Mouse (Mus musculus) heart, adult 2 months (tissue): Measurements from ENCODE around the gene Pacsin2. TPM values are rescaled to one million over a fixed set of nuclear protein-coding genes. Genes with fewer than 3 reads are reported as not detected.

ENCODE experiments used
- DNase-seq, 2 experiments: peaks; one replicate each; pipeline ENCODE4 v3.0.0; 2021
- H3K27ac ChIP-seq: fragments of 200-600 bp; 2 replicates; pipeline ENCODE4 v1.8.1; 2022
- H3K27me3 ChIP-seq: fragments of 200-500 bp; 2 replicates; pipeline ENCODE4 v1.6.1; 2012; ENCODE audit warnings: mild to moderate bottlenecking, low read length, inconsistent platforms, mixed read lengths; ENCODE audit not compliant: control insufficient read depth, insufficient read depth
- H3K36me3 ChIP-seq: fragments of 200-500 bp; 2 replicates; pipeline ENCODE4 v1.6.1; 2012; ENCODE audit warnings: low read length, inconsistent platforms; ENCODE audit not compliant: control insufficient read depth, insufficient read depth
- H3K4me1 ChIP-seq: fragments of 200-500 bp; 2 replicates; pipeline ENCODE4 v1.6.1; 2011; ENCODE audit warnings: low read length; ENCODE audit not compliant: control insufficient read depth, insufficient read depth
- H3K4me3 ChIP-seq: fragments of 200-600 bp; 2 replicates; pipeline ENCODE4 v1.8.1; 2022
- H3K79me2 ChIP-seq: fragments of 200-500 bp; replicated peaks from 2 replicates; pipeline ENCODE4 v1.6.1; 2012; ENCODE audit warnings: mild to moderate bottlenecking, inconsistent platforms, low read length, moderate library complexity, mixed read lengths; ENCODE audit not compliant: control insufficient read depth, insufficient read depth
- H3K9ac ChIP-seq: fragments of 200-500 bp; 2 replicates; pipeline ENCODE4 v1.6.1; 2012; ENCODE audit warnings: low read depth, mild to moderate bottlenecking, control low read depth, inconsistent platforms, low read length, mixed read lengths
- CTCF ChIP-seq: fragments of 200-600 bp; IDR thresholded peaks from 2 replicates; pipeline ENCODE4 v1.8.1; 2022; ENCODE audit warnings: antibody characterized with exemption, mild to moderate bottlenecking, moderate library complexity
- EP300 ChIP-seq: fragments of 200-500 bp; IDR thresholded peaks from 2 replicates; pipeline ENCODE4 v1.6.1; 2011; ENCODE audit warnings: low read depth, low read length, control low read depth; ENCODE audit not compliant: insufficient read depth
- POLR2A ChIP-seq: fragments of 200-500 bp; IDR thresholded peaks from 2 replicates; pipeline ENCODE4 v1.6.1; 2011; ENCODE audit warnings: mild to moderate bottlenecking, low read depth, low read length, control low read depth; ENCODE audit not compliant: insufficient read depth
- WGBS: fragments of 180-500 bp; shearing (Covaris S2); methylation state at CpG from one replicate; pipeline ENCODE4 v1.1.7; 2018; 5-methylcytosine and 5-hydroxymethylcytosine counted together
- intact Hi-C: fragments of 180-260 bp; cut with DNase I; formaldehyde crosslinking; loops from one replicate; pipeline ENCODE4 v1.15.1; 2025
- polyA plus RNA-seq: library from polyadenylated mRNA; depleted of rRNA; stranded (reverse); fragments of >200 nt; gene quantifications from 2 replicates; pipeline ENCODE4 v1.2.3, GENCODE M21; 2012
- total RNA-seq, 2 experiments: library from RNA; stranded (reverse); gene quantifications; 2 replicates each; pipeline ENCODE4 v1.2.3; 2021

The Pacsin2 gene
- total and polyA plus RNA-seq, 3 experiments, result 111 to 246 (median 200) TPM

DNA sequence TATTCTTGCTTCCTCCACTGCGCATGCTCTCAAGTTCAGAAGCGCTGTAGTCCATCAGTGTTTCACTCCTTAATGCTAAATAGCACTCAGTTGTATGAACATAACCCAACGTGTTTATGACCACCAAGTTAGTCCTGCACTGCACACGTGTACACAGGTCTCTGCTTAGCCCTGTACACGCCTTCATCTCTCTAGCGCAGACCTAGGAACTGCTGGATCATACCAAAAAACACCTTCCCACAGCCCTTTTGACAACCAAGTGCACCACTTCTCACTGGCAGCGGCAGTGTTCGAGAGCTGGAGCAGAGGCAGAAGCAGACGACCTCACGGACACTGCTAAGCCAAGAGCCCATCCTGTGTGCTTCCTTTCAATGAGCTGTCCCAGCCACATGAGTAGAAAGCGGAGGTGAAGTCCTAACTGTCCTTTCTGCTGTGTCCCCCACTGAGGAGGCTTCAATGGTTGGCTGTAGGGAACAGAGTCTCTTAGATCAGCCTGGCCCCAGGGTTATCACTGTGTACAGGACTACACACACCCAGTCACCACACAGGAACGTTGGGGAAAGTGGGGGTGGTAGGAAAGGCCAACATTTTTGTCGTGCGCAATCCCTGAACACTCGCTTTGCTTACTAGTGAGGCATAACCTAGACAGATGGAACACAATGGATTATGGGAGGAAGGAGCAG is 42.0 kb downstream of the Pacsin2 start:
- Histone ChIP-seq H3K4me1 (peaks cover 52% of the 10 kb centered on the region), H3K4me3 (no peak overlapping the region), H3K9ac (no peak overlapping the region), H3K79me2 (no peaks in the 10 kb centered on the region; the same call in none of the 2 replicates), H3K27ac (peak overlapping the region; percentile 78), H3K36me3 (peaks cover 32% of the 10 kb centered on the region), H3K27me3 (no peaks in the 10 kb centered on the region)
- TF ChIP-seq EP300, result no peak
- peak; percentile 35; the same call in 1 of the 2 replicates for TF ChIP-seq POLR2A
- TF ChIP-seq CTCF, result no peak
- WGBS, result 37% methylated on average over 15 of the region's 15 CpGs
- no peak for DNase-seq
- intact Hi-C loops, result no loop called here

DNA sequence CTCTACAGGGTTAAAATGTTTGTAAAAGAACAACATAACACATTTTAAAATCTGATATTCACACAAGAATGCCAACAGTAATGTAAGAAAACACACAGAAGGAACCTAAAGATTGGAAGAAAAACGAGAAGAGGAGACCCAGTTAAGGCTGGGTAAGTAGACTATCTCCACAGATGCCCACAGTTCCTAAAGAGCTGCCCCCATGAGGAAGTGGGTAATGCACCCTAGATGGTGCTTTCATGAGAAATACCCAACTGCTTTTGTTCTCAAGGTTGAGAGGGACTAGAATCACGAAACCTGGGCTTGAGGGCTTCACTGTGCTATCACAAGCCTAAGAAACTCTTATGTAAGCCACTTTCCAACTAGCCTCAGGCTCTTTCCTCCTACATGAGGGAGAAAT is 44.8 kb downstream of the Pacsin2 start:
- Histone ChIP-seq H3K27ac (peak overlapping the region; percentile 61), H3K9ac (no peak overlapping the region), H3K4me3 (no peak overlapping the region), H3K27me3 (no peaks in the 10 kb centered on the region), H3K79me2 (peaks cover 3% of the 10 kb centered on the region), H3K36me3 (peaks cover 26% of the 10 kb centered on the region), H3K4me1 (peaks cover 40% of the 10 kb centered on the region)
- 62% methylated on average over 2 of the region's 2 CpGs for WGBS
- no peak for DNase-seq
- TF ChIP-seq EP300 (no peak), POLR2A (no peak), CTCF (no peak)
- intact Hi-C loops, result loop anchor here (10.0 kb wide), 1 partner anchor 55 kb away; no protein-coding TSS in a partner anchor

DNA sequence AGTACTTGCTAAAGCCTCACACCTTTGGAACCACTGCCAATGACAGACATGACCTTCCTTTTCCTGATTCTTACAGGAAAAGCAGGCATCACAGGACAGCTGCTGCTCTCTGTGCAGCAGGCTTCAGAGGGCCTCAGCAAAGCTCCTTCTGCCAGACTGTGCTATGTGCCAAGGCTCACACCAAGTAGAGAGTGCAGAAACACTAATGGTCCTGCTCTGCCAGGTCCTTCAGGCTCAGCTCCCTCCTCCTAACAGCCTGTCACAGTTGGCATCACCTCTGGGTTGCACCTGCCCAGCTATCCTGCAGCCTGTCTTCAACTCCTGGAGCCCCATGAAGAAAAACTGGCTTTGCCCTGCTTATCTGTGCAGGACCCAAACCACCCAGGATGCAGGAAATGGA is 45.7 kb downstream of the Pacsin2 start:
- H3K27me3 ChIP-seq, result no peaks in the 10 kb centered on the region
- H3K79me2 ChIP-seq, result peaks cover 3% of the 10 kb centered on the region
- peak overlapping the region; percentile 61 for H3K27ac ChIP-seq
- no peak for TF ChIP-seq POLR2A
- TF ChIP-seq EP300, result no peak
- no peak for TF ChIP-seq CTCF
- H3K36me3 ChIP-seq, result peaks cover 22% of the 10 kb centered on the region
- no peak overlapping the region for H3K4me3 ChIP-seq
- intact Hi-C loops, result loop anchor here (10.0 kb wide), 1 partner anchor 56 kb away; no protein-coding TSS in a partner anchor
- H3K9ac ChIP-seq, result no peak overlapping the region
- peaks cover 37% of the 10 kb centered on the region for H3K4me1 ChIP-seq
- peak in 1 of 2 experiments; percentile 58 for DNase-seq

DNA sequence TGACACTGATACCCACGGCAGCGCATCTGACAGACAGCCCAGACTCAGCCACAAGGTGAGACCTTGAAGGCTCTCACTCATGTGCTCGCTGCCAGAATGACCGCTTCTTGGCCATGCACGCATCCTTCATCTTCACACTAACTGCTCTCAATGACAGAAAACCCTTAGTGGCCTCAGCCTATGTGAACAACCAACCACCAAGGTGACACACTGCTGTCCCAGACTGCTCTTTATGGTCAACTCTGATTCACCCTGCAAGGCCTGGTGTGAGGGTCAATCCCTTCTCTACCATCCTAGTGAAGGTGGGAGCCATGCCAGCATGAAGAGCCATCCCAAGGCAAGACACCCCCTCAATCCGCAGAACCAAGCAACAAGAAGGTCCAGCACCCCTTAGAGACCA is 46.5 kb downstream of the Pacsin2 start:
- Histone ChIP-seq H3K27ac (peak overlapping the region; percentile 61), H3K27me3 (no peaks in the 10 kb centered on the region), H3K79me2 (peaks cover 6% of the 10 kb centered on the region), H3K4me3 (no peak overlapping the region), H3K9ac (no peak overlapping the region), H3K36me3 (peaks cover 17% of the 10 kb centered on the region), H3K4me1 (peaks cover 38% of the 10 kb centered on the region)
- no peak for DNase-seq
- 62% methylated on average over 6 of the region's 6 CpGs for WGBS
- intact Hi-C loops, result loop anchor here (10.0 kb wide), 1 partner anchor 57 kb away; no protein-coding TSS in a partner anchor
- TF ChIP-seq CTCF (no peak), POLR2A (no peak), EP300 (no peak)

DNA sequence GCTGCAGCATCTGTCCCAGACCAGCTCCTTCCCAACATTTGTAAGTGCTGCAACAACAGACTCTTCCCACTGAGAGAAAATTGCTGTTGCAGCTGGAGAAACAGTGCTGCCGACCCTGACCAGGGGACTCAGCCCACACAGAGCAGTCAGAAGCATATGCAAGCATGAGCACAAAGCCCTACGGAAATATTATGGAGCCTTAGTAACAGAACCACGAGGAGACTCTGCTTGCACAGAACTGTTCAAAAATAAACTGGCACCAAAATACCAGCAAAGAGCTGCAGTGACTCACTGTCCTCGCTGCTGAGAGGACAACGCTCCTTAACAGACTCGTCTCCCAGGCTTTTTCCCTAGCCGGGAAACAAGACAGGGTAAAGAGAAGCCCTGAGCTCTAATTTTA is 47.0 kb downstream of the Pacsin2 start:
- Histone ChIP-seq H3K27ac (peak overlapping the region; percentile 61), H3K79me2 (peaks cover 8% of the 10 kb centered on the region), H3K27me3 (no peaks in the 10 kb centered on the region), H3K4me3 (no peak overlapping the region), H3K36me3 (peaks cover 18% of the 10 kb centered on the region), H3K4me1 (peaks cover 38% of the 10 kb centered on the region), H3K9ac (no peak overlapping the region)
- TF ChIP-seq EP300 (no peak), CTCF (no peak), POLR2A (no peak)
- DNase-seq, result no peak
- intact Hi-C loops, result loop anchor here (10.0 kb wide), 1 partner anchor 57 kb away; no protein-coding TSS in a partner anchor
- WGBS, result 26% methylated on average over 7 of the region's 7 CpGs

DNA sequence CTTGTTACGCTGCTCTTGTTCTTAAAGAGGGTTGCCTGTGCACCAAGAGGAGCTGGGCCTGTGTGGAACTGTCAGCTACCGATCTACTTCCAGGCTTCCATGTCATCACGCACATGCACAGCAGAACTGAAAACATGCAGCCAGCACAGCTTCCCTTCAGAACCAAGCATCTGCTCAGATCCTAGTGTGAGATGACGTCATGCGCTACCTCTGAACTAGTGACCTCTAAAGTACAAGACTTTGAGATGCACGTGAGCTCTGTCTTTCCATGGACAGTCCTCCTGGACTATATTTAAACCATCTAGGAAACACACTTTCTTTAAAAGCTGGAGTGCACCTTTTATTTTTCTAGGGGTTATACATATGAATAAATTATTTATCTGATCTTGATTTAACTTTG is 49.0 kb downstream of the Pacsin2 start:
- no peak overlapping the region for H3K9ac ChIP-seq
- WGBS, result 47% methylated on average over 6 of the region's 6 CpGs
- intact Hi-C loops, result loop anchor here (10.0 kb wide), 1 partner anchor 59 kb away; no protein-coding TSS in a partner anchor
- peaks cover 44% of the 10 kb centered on the region for H3K4me1 ChIP-seq
- no peak for DNase-seq
- peak overlapping the region; percentile 3; the same call in 1 of the 2 replicates for H3K27ac ChIP-seq
- peaks cover 21% of the 10 kb centered on the region for H3K36me3 ChIP-seq
- H3K4me3 ChIP-seq, result no peak overlapping the region
- no peak for TF ChIP-seq CTCF
- TF ChIP-seq EP300, result no peak
- no peak for TF ChIP-seq POLR2A
- H3K79me2 ChIP-seq, result peaks cover 9% of the 10 kb centered on the region
- H3K27me3 ChIP-seq, result no peaks in the 10 kb centered on the region
